Mouse (Mus musculus): ENCODE measurements at regions not wholly inside any gene's neighbourhood (a gene's known extent, or its start where the extent isn't known, plus 50 kb on each side); places are given as distances from the start of the nearest gene placed in this dataset.

GRCm38 (mm10) chr7:36150871-36151560, 348.2 kb upstream of the Zfp507 start:
- peak; percentile 56; the same call in 1 of the 2 replicates for ATAC-seq (replicated peaks; ENCODE audit: low FRiP score)
- WGBS, result 17% methylated on average over 12 of the region's 12 CpGs

GRCm38 (mm10) chr7:36136571-36136970, 333.8 kb upstream of the Zfp507 start:
- 38% methylated on average over 5 of the region's 5 CpGs for WGBS
- H3K9me3 ChIP-seq (replicated peaks), result no peaks in the 10 kb centered on the region
- no peak overlapping the region for H3K9ac ChIP-seq

More at GRCm38 (mm10) chr7:36150871-36151560, 348.2 kb upstream of the Zfp507 start:
- Histone ChIP-seq H3K36me3 (no peaks in the 10 kb centered on the region), H3K4me3 (replicated peaks) (no peak overlapping the region), H3K27me3 (no peaks in the 10 kb centered on the region), H3K9me3 (replicated peaks) (no peaks in the 10 kb centered on the region), H3K9ac (no peak overlapping the region), H3K4me1 (peaks cover 24% of the 10 kb centered on the region), H3K4me2 (no peak overlapping the region), H3K27ac (peak overlapping the region; percentile 62)

GRCm38 (mm10) chr7:36134557-36134956, 331.8 kb upstream of the Zfp507 start:
- Histone ChIP-seq H3K9ac (no peak overlapping the region), H3K4me3 (replicated peaks) (no peak overlapping the region), H3K4me1 (peaks cover 31% of the 10 kb centered on the region), H3K36me3 (no peaks in the 10 kb centered on the region), H3K9me3 (replicated peaks) (no peaks in the 10 kb centered on the region), H3K27ac (no peak overlapping the region; the same call in 1 of the 2 replicates), H3K4me2 (no peak overlapping the region), H3K27me3 (no peaks in the 10 kb centered on the region)
- ATAC-seq (replicated peaks; ENCODE audit: low FRiP score), result no peak
- 43% methylated on average over 4 of the region's 4 CpGs for WGBS

More at GRCm38 (mm10) chr7:36136571-36136970, 333.8 kb upstream of the Zfp507 start:
- no peaks in the 10 kb centered on the region for H3K36me3 ChIP-seq
- no peak for ATAC-seq (replicated peaks; ENCODE audit: low FRiP score)
- no peak overlapping the region for H3K27ac ChIP-seq
- H3K4me2 ChIP-seq, result no peak overlapping the region
- no peaks in the 10 kb centered on the region for H3K27me3 ChIP-seq
- H3K4me1 ChIP-seq, result peaks cover 31% of the 10 kb centered on the region
- no peak overlapping the region for H3K4me3 ChIP-seq (replicated peaks)

- H3K27me3 ChIP-seq, result no peaks in the 10 kb centered on the region
- 8% methylated on average over 8 of the region's 8 CpGs for WGBS
- H3K4me1 ChIP-seq, result peaks cover 31% of the 10 kb centered on the region
- no peaks in the 10 kb centered on the region for H3K36me3 ChIP-seq
- no peak overlapping the region for H3K4me3 ChIP-seq (replicated peaks)
- no peaks in the 10 kb centered on the region for H3K9me3 ChIP-seq (replicated peaks)
- H3K9ac ChIP-seq, result no peak overlapping the region
- ATAC-seq (replicated peaks; ENCODE audit: low FRiP score), result peak; percentile 86
- no peak overlapping the region for H3K4me2 ChIP-seq
- H3K27ac ChIP-seq, result peak overlapping the region; percentile 63
Observed at GRCm38 (mm10) chr7:36133658-36134143, 330.9 kb upstream of the Zfp507 start.

- Histone ChIP-seq H3K27me3 (no peaks in the 10 kb centered on the region), H3K4me3 (replicated peaks) (no peak overlapping the region), H3K27ac (no peak overlapping the region), H3K36me3 (no peaks in the 10 kb centered on the region), H3K9me3 (replicated peaks) (no peaks in the 10 kb centered on the region), H3K9ac (no peak overlapping the region), H3K4me2 (no peak overlapping the region), H3K4me1 (peaks cover 31% of the 10 kb centered on the region)
- no peak for ATAC-seq (replicated peaks; ENCODE audit: low FRiP score)
- 80% methylated on average over 11 of the region's 11 CpGs for whole genome bisulfite sequencing
Observed at GRCm38 (mm10) chr7:36133026-36133425, 330.2 kb upstream of the Zfp507 start.

GRCm38 (mm10) chr7:36132569-36132968, 329.8 kb upstream of the Zfp507 start:
- no peaks in the 10 kb centered on the region for H3K27me3 ChIP-seq
- no peak overlapping the region for H3K9ac ChIP-seq
- no peaks in the 10 kb centered on the region for H3K9me3 ChIP-seq (replicated peaks)
- H3K4me2 ChIP-seq, result no peak overlapping the region
- no peak for ATAC-seq (replicated peaks; ENCODE audit: low FRiP score)
- H3K4me3 ChIP-seq (replicated peaks), result no peak overlapping the region
- H3K4me1 ChIP-seq, result peaks cover 31% of the 10 kb centered on the region
- peak overlapping the region; percentile 38 for H3K27ac ChIP-seq
- no peaks in the 10 kb centered on the region for H3K36me3 ChIP-seq
- WGBS, result 75% methylated on average over 1 of the region's 1 CpGs

- no peaks in the 10 kb centered on the region for H3K9me3 ChIP-seq (replicated peaks)
- no peak overlapping the region for H3K9ac ChIP-seq
- no peak overlapping the region for H3K4me2 ChIP-seq
- no peaks in the 10 kb centered on the region for H3K36me3 ChIP-seq
- H3K27me3 ChIP-seq, result no peaks in the 10 kb centered on the region
- H3K27ac ChIP-seq, result no peak overlapping the region
- 78% methylated on average over 4 of the region's 4 CpGs for WGBS
- no peak for ATAC-seq (replicated peaks; ENCODE audit: low FRiP score)
- no peak overlapping the region for H3K4me3 ChIP-seq (replicated peaks)
- peaks cover 22% of the 10 kb centered on the region for H3K4me1 ChIP-seq
Observed at GRCm38 (mm10) chr7:36097054-36097453, 294.3 kb upstream of the Zfp507 start.

- Histone ChIP-seq H3K9me3 (replicated peaks) (no peaks in the 10 kb centered on the region), H3K4me1 (peaks cover 30% of the 10 kb centered on the region), H3K4me3 (replicated peaks) (no peak overlapping the region), H3K9ac (no peak overlapping the region), H3K36me3 (no peaks in the 10 kb centered on the region), H3K4me2 (peak overlapping the region; percentile 26; the same call in 1 of the 2 replicates), H3K27ac (peak overlapping the region; percentile 81), H3K27me3 (no peaks in the 10 kb centered on the region)
- WGBS, result 12% methylated on average over 20 of the region's 20 CpGs
- peak; percentile 95 for ATAC-seq (replicated peaks; ENCODE audit: low FRiP score)
Observed at GRCm38 (mm10) chr7:36095258-36096130, 292.7 kb upstream of the Zfp507 start.

- Histone ChIP-seq H3K4me3 (replicated peaks) (no peak overlapping the region), H3K9me3 (replicated peaks) (no peaks in the 10 kb centered on the region), H3K4me2 (no peak overlapping the region), H3K27me3 (no peaks in the 10 kb centered on the region), H3K4me1 (peaks cover 28% of the 10 kb centered on the region), H3K27ac (peak overlapping the region; percentile 58; the same call in 1 of the 2 replicates), H3K9ac (no peak overlapping the region), H3K36me3 (no peaks in the 10 kb centered on the region)
- 73% methylated on average over 9 of the region's 9 CpGs for WGBS
- no peak for ATAC-seq (replicated peaks; ENCODE audit: low FRiP score)
Observed at GRCm38 (mm10) chr7:36091132-36091531, 288.3 kb upstream of the Zfp507 start.

GRCm38 (mm10) chr7:36090291-36091123, 287.7 kb upstream of the Zfp507 start:
- H3K4me2 ChIP-seq, result 0 out of 2 replicates have a peak overlapping the region, but pooled peaks have one; percentile 23
- H3K9me3 ChIP-seq (replicated peaks), result no peaks in the 10 kb centered on the region
- H3K4me1 ChIP-seq, result peaks cover 25% of the 10 kb centered on the region
- no peak overlapping the region for H3K4me3 ChIP-seq (replicated peaks)
- 35% methylated on average over 22 of the region's 22 CpGs for WGBS
- H3K36me3 ChIP-seq, result no peaks in the 10 kb centered on the region
- no peak overlapping the region for H3K9ac ChIP-seq
- no peaks in the 10 kb centered on the region for H3K27me3 ChIP-seq
- peak overlapping the region; percentile 58 for H3K27ac ChIP-seq
- ATAC-seq (replicated peaks; ENCODE audit: low FRiP score), result no peak

GRCm38 (mm10) chr7:36087598-36087997, 284.8 kb upstream of the Zfp507 start:
- no peak overlapping the region for H3K27ac ChIP-seq
- no peaks in the 10 kb centered on the region for H3K36me3 ChIP-seq
- H3K4me3 ChIP-seq (replicated peaks), result no peak overlapping the region
- H3K27me3 ChIP-seq, result no peaks in the 10 kb centered on the region
- H3K9ac ChIP-seq, result no peak overlapping the region
- H3K4me1 ChIP-seq, result peaks cover 18% of the 10 kb centered on the region
- no peak overlapping the region for H3K4me2 ChIP-seq
- 89% methylated on average over 6 of the region's 6 CpGs for WGBS
- H3K9me3 ChIP-seq (replicated peaks), result no peaks in the 10 kb centered on the region
- no peak for ATAC-seq (replicated peaks; ENCODE audit: low FRiP score)

Measured in kidney, embryonic 15.5 days (tissue).